Mouse (Mus musculus) heart, embryonic 11.5 days (tissue): ENCODE results near the gene Olfr1413. TPM values are rescaled to one million over a fixed set of nuclear protein-coding genes. Genes with fewer than 3 reads are reported as not detected.

Experiments used
- ATAC-seq: fragments of 200-750 bp; cut with Nextera tagmentation; replicated peaks from 2 replicates; pipeline ENCODE4 v1.8.0; 2017; ENCODE audit warnings: moderate library complexity; ENCODE audit not compliant: insufficient number of reproducible peaks, low FRiP score, low TSS enrichment
- H3K27ac ChIP-seq: fragments of 300-500 bp; sonication (generic); 2 replicates; pipeline ENCODE4 v1.5.1; 2014; ENCODE audit warnings: mild to moderate bottlenecking, low read depth, low read length
- H3K27me3 ChIP-seq: fragments of 300-500 bp; sonication (generic); 2 replicates; pipeline ENCODE4 v1.6.1; 2014; ENCODE audit warnings: mild to moderate bottlenecking, low read length, mixed read lengths; ENCODE audit not compliant: control insufficient read depth, insufficient read depth
- H3K36me3 ChIP-seq: fragments of 300-500 bp; sonication (generic); 2 replicates; pipeline ENCODE4 v1.6.1; 2014; ENCODE audit warnings: mild to moderate bottlenecking, low read length, moderate library complexity, mixed read lengths; ENCODE audit not compliant: control insufficient read depth, insufficient read depth
- H3K4me1 ChIP-seq: fragments of 300-500 bp; sonication (generic); 2 replicates; pipeline ENCODE4 v1.6.1; 2014; ENCODE audit warnings: low read length; ENCODE audit not compliant: control insufficient read depth, insufficient read depth
- H3K4me2 ChIP-seq: fragments of 300-500 bp; sonication (generic); 2 replicates; pipeline ENCODE4 v1.6.1; 2014; ENCODE audit warnings: mild to moderate bottlenecking, moderate library complexity
- H3K4me3 ChIP-seq: fragments of 300-500 bp; sonication (generic); 2 replicates; pipeline ENCODE4 v1.5.1; 2014; ENCODE audit warnings: low read depth, low read length
- H3K9ac ChIP-seq: fragments of 300-500 bp; sonication (generic); 2 replicates; pipeline ENCODE4 v1.6.1; 2014; ENCODE audit warnings: mild to moderate bottlenecking, low read depth, low read length, moderate library complexity
- H3K9me3 ChIP-seq: fragments of 300-500 bp; sonication (generic); replicated peaks from 2 replicates; pipeline ENCODE4 v1.6.1; 2016; ENCODE audit warnings: low read length; ENCODE audit not compliant: control insufficient read depth
- WGBS: fragments of 180-500 bp; shearing (Covaris S2); extraction: QIAGEN DNeasy Blood & Tissue Kit; methylation state at CpG from one replicate; pipeline ENCODE4 v1.1.7; 2014; ENCODE audit not compliant: insufficient replicate concordance; 5-methylcytosine and 5-hydroxymethylcytosine counted together
- polyA plus RNA-seq: library from polyadenylated mRNA; unstranded; fragments of >200 nt; fragmentation: Nextera tagmentation; extraction: Ambion mirVana; gene quantifications from 2 replicates; pipeline ENCODE4 v1.2.1, GENCODE M21; 2014

Gene Olfr1413
- polyA plus RNA-seq, 1 experiment from 2014 or later, result not detected

DNA sequence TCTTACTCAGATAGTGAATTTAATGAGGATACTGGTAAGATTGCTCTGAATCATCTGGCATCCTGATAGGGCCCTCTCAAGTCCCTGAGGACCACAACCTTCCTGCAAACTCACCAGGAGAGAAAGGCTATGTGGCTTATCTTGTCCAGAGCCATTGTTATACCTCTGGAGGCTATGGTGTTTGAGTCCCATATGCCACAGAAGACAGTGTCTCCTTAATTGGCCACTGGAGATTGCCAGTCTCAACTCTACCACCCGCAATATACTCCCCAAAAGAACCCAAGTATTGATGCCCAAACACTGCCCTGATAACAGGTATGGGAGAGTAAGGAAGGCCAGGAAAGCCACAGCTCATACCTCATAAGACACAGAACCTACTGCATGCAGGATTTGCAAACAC is 34.4 kb downstream of the Olfr1413 start, which contains the start of gene Olfr1410:
Gene Olfr1410, plus strand, starts transcription at position 301 of the 400 bp plus-strand sequence.
- no peak within 1 kb of the TSS for H3K4me3 ChIP-seq
- H3K4me1 ChIP-seq, result no peaks in the 10 kb centered on the region
- no peak for ATAC-seq
- peaks cover 2% of the 10 kb centered on the region; the same call in 1 of the 2 replicates for H3K27me3 ChIP-seq
- no peak within 1 kb of the TSS for H3K9ac ChIP-seq
- H3K4me2 ChIP-seq, result no peak within 1 kb of the TSS
- H3K9me3 ChIP-seq, result no peaks in the 10 kb centered on the region
- WGBS, result 79% methylated on average over 1 of the region's 1 CpGs
- H3K36me3 ChIP-seq, result no peaks in the 10 kb centered on the region
- H3K27ac ChIP-seq, result no peak within 1 kb of the TSS

DNA sequence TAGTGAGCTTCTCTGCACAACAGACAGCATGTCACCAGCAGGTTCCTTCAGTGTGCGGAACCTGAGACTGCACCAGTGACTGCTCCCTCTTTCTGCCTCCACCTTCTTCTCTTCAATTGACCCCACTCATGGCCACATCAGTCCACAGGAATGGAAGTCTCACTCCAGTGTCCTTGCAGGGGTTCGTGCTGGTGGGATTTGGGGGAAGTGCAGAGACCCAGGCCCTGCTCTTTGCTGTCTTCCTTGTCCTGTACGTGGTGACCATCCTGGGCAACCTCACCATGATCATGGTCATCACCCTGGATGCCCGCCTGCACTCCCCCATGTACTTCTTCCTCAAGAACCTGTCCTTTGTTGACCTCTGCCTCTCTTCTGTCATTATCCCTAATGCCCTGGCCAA is 36.6 kb downstream of the Olfr1413 start:
- ATAC-seq, result no peak
- H3K9ac ChIP-seq, result no peak overlapping the region
- peaks cover 5% of the 10 kb centered on the region for H3K27me3 ChIP-seq
- no peaks in the 10 kb centered on the region for H3K36me3 ChIP-seq
- no peak overlapping the region for H3K4me2 ChIP-seq
- H3K27ac ChIP-seq, result no peak overlapping the region
- no peak overlapping the region for H3K4me3 ChIP-seq
- H3K4me1 ChIP-seq, result no peaks in the 10 kb centered on the region
- H3K9me3 ChIP-seq, result no peaks in the 10 kb centered on the region
- 78% methylated on average over 4 of the region's 4 CpGs for WGBS

DNA sequence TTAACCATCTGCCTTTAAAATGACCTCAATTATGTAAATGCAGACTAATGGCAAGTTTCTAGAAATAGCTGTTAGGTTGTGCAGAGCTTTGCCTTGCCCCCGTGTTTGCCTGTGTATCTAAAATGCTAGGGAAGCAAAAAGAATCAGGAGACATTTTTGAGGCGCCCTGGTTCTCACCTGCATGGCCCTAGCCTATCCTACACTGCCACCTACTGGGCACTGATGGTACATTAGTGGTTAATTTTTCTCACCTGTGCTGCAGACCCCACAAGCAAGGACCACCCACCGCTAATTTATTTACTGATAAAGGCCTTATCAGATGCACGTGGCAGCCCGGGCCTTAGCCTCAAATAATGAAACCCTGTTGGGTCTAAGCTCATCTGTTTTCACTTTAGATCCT is 39.9 kb downstream of the Olfr1413 start:
- no peaks in the 10 kb centered on the region for H3K9me3 ChIP-seq
- ATAC-seq, result no peak
- no peaks in the 10 kb centered on the region for H3K36me3 ChIP-seq
- H3K4me1 ChIP-seq, result no peaks in the 10 kb centered on the region
- no peak overlapping the region for H3K27ac ChIP-seq
- 4% methylated on average over 5 of the region's 5 CpGs for whole genome bisulfite sequencing
- peaks cover 5% of the 10 kb centered on the region for H3K27me3 ChIP-seq
- no peak overlapping the region for H3K4me3 ChIP-seq
- no peak overlapping the region for H3K9ac ChIP-seq
- H3K4me2 ChIP-seq, result no peak overlapping the region

GRCm38 (mm10) chr1:92613175-92613574 is 42.1 kb downstream of the Olfr1413 start:
- Histone ChIP-seq H3K9ac (no peak overlapping the region), H3K4me1 (no peaks in the 10 kb centered on the region), H3K4me2 (no peak overlapping the region), H3K9me3 (no peaks in the 10 kb centered on the region), H3K27me3 (peaks cover 5% of the 10 kb centered on the region), H3K36me3 (no peaks in the 10 kb centered on the region), H3K27ac (no peak overlapping the region), H3K4me3 (no peak overlapping the region)
- no peak for ATAC-seq
- WGBS, result 45% methylated on average over 4 of the region's 4 CpGs

GRCm38 (mm10) chr1:92614516-92614915 is 43.4 kb downstream of the Olfr1413 start:
- H3K4me3 ChIP-seq, result no peak overlapping the region
- no peak overlapping the region for H3K4me2 ChIP-seq
- no peak overlapping the region for H3K9ac ChIP-seq
- no peak overlapping the region for H3K27ac ChIP-seq
- 10% methylated on average over 1 of the region's 1 CpGs for WGBS
- ATAC-seq, result no peak
- H3K9me3 ChIP-seq, result no peaks in the 10 kb centered on the region
- H3K36me3 ChIP-seq, result no peaks in the 10 kb centered on the region
- H3K27me3 ChIP-seq, result peaks cover 2% of the 10 kb centered on the region
- no peaks in the 10 kb centered on the region for H3K4me1 ChIP-seq

DNA sequence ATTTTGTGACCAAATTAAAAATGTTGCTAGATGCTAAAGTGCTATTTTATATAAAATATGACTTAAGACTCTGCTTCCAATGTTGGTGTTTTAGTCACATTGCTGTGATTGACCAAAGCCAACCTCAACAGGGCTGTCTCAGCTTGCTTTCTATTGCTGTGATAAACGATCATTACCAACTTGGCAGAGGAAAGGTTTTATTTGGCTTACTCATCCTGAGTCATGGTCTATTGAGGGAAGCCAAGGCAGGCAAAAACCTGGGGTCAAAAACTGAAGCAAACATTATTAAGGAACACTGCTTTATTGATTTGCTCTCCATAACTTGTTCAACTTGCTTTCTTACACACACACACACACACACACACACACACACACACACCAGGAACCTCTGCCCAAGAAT is 44.9 kb downstream of the Olfr1413 start:
- Histone ChIP-seq H3K4me1 (no peaks in the 10 kb centered on the region), H3K9ac (no peak overlapping the region), H3K36me3 (no peaks in the 10 kb centered on the region), H3K9me3 (no peaks in the 10 kb centered on the region), H3K27ac (no peak overlapping the region), H3K27me3 (peaks cover 2% of the 10 kb centered on the region; the same call in 1 of the 2 replicates), H3K4me2 (no peak overlapping the region), H3K4me3 (no peak overlapping the region)
- WGBS, result 71% methylated on average over 1 of the region's 1 CpGs
- no peak for ATAC-seq

- Histone ChIP-seq H3K36me3 (no peaks in the 10 kb centered on the region), H3K4me2 (no peak within 1 kb of the TSS), H3K27me3 (no peaks in the 10 kb centered on the region), H3K27ac (no peak within 1 kb of the TSS), H3K4me1 (no peaks in the 10 kb centered on the region), H3K4me3 (no peak within 1 kb of the TSS), H3K9me3 (no peaks in the 10 kb centered on the region), H3K9ac (no peak within 1 kb of the TSS)
- ATAC-seq, result no peak
- WGBS, result 63% methylated on average over 2 of the region's 2 CpGs
These were observed 46.4 kb downstream of the Olfr1413 start, which contains the start of gene Olfr12 for GRCm38 (mm10) chr1:92617488-92617887. Gene Olfr12, plus strand, starts transcription at chr1:92617788.

DNA sequence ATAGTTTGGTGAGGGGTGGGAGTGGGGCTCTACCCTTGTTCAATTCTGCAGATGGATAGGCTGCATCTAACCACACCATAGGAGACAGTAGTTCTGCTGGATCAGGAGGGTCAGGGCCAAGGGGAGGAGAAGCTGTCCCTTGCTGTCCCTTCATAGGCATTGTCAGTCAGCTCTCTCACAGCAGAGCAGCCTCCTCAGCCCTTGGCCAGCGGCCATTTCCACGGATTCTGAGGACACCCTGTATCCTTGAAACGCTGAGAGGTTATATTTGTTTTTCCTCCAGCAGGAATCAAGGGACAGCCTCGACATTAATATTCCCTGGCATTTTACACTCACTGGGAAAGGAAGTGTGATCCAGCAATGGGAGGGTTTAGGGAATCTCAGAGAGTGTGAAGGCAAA is 47.2 kb downstream of the Olfr1413 start:
- Histone ChIP-seq H3K27ac (no peak overlapping the region), H3K4me1 (no peaks in the 10 kb centered on the region), H3K9ac (no peak overlapping the region), H3K9me3 (no peaks in the 10 kb centered on the region), H3K27me3 (no peaks in the 10 kb centered on the region), H3K4me2 (no peak overlapping the region), H3K36me3 (no peaks in the 10 kb centered on the region), H3K4me3 (no peak overlapping the region)
- WGBS, result 52% methylated on average over 4 of the region's 4 CpGs
- no peak for ATAC-seq
